Mouse (Mus musculus) embryo, embryonic 10 days (tissue): ENCODE data around the gene Tjp2.
"Not testable (repeated sequence)": the region's sequence is repeated elsewhere in the genome, so short reads cannot be mapped to it uniquely, and the experiment has no call there.

Source experiments
- DNase-seq: peaks from one replicate; pipeline ENCODE4 v3.0.0-alpha.2; 2015; ENCODE audit warnings: low spot score

Gene Tjp2

GRCm38 (mm10) chr19:24224500-24225304, at the start of gene Tjp2:
Gene Tjp2 (minus strand): TSS chr19:24225030.
- DNase-seq = peak; percentile 65

DNA sequence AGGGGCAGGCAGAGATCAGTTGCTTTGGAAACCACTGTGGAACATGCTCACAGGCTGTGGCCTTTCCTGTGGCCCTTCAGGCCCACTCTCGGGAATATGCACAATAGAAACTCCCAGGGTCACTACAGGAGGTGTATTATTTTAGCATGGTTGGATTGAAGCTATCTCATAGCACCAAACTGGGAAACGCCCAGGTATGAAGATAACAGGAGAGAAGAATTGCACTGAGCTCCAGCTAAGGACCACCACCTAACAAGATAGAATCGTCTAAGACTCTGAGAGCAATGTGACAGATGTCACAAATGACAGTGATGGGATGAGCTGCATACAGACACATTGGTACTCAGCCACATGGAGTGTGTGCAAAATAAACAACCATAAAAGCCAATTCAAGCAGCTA, 49.5 kb upstream of the Tjp2 start:
- DNase-seq = no peak

DNA sequence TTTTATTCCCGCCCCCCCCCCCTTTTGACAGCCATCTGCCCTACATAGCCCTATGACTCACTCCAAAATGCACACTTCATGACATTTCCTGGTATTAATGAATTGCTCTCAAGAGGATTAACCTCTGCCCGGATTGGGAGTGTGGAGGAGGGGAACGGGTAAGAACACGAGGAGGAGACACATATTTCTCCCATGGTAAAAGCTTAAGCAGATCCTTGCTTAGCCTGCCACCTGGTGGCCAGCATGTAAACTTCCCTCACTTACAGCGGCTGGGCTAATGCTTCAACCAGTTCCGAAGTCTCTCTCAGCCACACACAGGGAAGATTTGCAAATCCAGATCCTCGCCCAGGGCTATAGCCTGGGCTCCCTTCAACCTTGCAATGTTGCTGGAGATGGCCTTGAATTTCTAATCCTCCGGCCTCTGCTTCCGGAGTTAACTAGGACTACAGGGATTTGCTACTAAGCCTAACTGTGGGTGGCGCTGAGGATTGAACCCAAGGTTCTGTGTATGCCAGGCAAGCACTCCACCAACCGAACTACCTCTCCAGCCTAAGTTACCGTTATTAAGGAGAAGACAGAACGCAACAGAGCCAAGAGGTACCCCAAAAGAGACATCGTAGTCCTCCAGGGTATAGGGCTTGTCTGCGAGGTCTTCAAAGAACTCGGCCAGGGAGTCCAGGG, 47.1 kb upstream of the Tjp2 start:
- DNase-seq = peak; percentile 92

- DNase-seq = peak; percentile 54
Measured at GRCm38 (mm10) chr19:24271326-24271725, 46.5 kb upstream of the Tjp2 start.

DNA sequence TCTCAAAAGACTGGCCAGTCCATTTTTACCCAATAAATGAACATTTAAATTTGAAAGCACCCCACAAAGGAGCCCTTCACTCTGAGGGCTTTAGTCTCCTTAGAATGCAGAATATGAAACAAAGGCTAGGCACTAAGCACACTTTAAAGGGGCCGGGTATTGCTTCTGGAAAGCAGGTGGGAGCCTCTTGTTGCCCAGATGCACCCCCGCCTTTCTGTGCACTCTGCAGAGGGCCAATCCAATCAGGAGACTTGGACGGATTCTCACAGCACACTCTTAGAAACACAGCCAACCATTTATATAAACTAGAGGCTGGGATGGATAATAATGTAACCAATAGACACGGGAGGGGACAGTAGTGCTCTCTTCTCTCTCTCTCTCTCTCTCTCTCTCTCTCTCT, 43.7 kb upstream of the Tjp2 start:
- no peak for DNase-seq

- DNase-seq = no peak
Measured at GRCm38 (mm10) chr19:24266046-24266830, 41.4 kb upstream of the Tjp2 start.

DNA sequence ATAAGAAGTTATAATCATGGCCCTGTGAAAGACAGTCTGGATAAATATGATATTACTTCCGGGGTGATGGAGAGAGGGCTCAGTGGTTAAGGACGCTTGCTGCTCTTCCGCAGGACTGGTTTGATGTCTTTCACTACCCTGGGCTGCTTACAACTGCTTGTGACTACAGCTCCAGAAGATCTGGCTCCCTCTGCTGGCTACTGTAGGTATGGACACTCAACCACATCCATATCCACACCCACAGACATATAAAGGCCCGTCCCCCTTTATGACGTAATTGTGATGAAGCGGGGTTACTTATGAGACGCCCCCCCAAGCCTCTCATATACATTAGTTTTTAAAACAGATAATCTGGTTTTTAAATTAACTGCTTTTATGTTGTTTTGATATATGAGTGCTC, 40.2 kb upstream of the Tjp2 start:
- peak; percentile 86 for DNase-seq

GRCm38 (mm10) chr19:24262736-24263135, 37.9 kb upstream of the Tjp2 start:
- no peak for DNase-seq

- DNase-seq = no peak
Measured at GRCm38 (mm10) chr19:24259390-24260351, 34.8 kb upstream of the Tjp2 start.

- DNase-seq = no peak
Measured at GRCm38 (mm10) chr19:24258368-24258767, 33.5 kb upstream of the Tjp2 start.

DNA sequence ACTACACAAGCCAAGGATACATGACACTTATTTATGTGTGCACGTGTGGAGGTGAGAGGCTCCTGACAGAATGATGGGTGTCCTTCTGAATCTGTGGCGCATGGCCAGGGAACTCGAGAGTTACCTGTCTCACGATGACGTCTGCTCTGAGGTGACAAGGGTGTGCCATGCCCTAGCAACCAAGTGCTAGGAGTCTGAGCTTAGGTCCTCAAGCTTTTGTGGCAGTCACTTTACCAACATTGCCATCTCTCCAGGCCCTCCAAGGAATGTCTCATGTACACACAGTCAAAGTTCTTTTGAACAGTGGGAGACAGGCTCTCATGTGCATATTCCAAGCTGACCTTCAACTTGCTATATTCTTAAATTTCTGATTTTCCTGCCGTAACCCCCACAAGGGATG, 33.1 kb upstream of the Tjp2 start:
- DNase-seq = no peak

- no peak for DNase-seq
Measured at GRCm38 (mm10) chr19:24253657-24254260, 28.9 kb upstream of the Tjp2 start.

DNA sequence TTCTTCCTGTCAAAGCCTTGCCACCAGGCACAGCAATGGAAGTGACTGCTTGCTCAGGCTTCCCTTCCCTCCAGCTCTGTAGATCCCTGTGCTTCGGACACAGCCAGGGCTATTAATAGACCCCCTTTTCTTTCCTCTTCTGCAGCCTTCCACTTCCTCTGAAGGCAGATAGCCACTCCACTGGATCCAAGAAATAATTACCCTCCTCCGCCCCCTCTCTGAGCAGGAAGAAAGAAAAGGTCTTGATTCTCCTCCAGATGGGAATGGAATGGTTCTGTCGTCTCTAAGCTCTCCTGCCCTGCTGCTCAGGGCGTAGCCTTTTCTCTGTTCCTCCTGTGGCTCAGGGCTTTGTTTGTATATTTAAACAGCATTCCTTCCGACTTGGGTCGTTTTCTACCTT, 27.0 kb upstream of the Tjp2 start:
- DNase-seq = no peak

DNA sequence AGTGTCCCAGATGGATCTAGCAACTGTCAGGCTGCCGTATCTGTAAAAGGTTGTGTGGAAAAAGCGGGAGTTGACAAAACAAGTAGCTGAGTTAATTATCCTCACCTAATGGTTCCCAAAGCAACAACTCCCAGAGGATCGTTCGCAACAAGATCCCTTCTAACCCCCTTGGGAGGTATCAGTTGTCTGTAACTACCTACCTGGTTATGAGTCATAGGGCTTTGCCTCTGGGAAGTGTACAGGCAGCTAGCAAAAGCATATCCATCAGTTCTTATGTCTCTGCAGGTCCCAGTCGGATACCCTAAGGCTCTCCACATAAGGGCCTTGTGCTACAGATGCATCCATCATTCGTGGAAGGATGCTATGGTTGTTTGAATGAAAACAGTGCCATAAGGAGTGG, 18.5 kb upstream of the Tjp2 start:
- DNase-seq = no peak

DNA sequence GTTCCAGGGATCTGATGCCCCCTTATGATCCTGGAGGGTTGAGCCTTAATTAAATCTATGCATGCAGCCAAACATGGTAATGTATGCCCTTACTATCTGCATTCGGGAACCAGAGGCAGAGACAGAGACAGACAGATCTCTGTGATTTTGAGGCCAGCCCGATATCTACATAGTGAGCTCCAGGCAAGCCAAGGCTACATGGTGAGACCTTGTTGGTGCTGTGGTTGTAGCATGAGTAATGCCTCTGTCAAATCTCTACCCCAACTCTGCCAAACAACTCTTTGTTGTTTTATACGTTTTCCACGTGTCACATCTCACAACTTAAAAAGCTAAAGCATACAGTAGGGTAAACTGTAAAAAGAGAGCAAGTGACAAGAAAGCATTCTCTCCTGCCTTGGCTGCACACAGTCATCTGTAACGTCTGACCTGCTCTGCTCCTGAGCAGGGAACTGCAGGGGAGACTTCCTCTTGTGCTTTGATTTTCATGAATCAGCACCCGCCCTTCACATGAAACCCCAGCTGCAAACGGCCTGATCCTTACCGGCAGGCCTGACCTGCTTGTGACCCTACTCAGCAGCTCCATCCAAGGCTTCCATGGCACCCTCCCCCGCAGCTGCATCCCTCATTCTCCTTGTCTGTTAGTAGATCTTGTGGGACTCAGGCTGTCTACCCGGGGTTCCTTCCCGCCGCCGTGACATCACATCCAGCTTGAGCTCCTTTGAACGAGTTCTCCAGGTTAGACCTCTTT, 17.1 kb upstream of the Tjp2 start:
- peak; percentile 82 for DNase-seq

DNA sequence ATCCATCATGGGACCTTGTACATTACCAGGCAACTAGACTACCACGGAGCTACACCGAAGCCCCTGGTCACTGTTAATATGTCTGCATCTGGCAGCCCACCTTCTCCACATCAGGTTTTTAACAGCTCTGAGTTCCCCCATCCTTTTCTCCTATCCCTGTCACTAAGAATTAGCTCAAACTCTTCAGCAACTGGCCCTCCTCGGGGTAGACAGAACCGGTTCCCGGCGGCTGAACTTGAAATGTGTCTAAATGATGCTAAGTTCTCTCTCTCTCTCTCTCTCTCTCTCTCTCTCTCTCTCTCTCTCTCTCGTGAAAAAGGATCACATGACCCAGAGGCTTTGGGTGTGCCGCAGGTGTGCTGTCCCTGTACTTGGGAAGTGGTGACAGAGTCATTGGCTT, 16.4 kb upstream of the Tjp2 start:
- no peak for DNase-seq

DNA sequence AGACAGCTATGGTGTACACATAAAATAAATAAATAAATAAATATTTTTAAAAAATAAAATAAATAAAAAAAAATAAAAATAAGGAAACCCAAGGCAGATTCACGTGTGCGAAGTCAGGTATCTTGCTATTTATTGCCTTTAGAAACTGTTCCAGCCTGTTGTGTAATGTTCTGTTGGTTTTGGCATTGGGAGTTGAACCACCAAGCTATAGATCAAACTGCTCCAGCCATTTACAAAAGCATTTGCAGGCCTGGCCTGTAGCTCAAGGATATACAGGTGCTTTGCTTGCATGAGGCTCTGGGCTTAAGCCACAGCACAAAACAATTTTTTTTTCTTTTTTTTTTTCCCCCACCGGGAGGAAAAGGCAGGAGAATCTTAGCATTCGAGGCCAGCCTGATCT, 13.2 kb upstream of the Tjp2 start:
- DNase-seq = no peak

GRCm38 (mm10) chr19:24232356-24232755, 7.5 kb upstream of the Tjp2 start:
- DNase-seq = not testable (repeated sequence)

DNA sequence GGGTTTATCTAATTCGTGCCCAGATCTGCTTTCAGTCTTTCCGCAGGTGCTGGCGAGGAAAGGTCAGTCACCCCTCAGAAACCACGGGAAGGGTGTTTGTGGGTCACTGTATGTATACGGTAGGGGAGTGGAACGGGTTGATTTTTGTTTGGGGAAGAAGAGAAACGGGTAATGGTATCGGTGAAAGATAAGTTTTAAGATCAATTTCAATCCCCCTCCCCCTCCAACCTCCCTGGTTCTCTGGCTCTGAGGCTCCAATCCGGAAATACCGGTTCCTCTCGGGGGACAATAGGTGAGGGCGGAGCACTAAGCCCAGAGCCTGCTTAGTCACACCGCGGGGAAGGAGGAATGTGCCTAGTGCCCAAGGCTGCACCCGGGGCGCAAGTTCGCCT, 471 bp upstream of the Tjp2 start:
- DNase-seq = peak; percentile 77

DNA sequence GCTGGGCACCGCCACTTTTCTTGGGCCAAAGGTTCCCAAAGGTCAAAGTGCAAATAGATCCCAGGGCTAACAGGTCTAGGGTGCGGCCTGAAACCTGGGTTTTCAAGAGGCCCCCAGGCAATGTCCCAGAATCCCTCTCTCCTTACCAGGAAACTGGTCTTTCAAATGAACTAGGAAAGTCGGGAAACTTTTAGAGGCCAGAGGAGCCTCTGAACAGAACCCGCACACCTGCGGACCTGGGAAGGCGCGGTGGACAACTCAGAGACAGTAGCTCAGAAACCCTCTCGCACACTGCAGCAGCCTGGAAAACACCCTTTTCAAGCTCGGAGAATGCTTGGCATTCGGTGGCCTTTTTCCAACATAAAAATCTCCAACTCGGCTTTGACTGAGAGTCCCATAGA, 979 bp downstream of the Tjp2 start:
- peak; percentile 20 for DNase-seq

DNA sequence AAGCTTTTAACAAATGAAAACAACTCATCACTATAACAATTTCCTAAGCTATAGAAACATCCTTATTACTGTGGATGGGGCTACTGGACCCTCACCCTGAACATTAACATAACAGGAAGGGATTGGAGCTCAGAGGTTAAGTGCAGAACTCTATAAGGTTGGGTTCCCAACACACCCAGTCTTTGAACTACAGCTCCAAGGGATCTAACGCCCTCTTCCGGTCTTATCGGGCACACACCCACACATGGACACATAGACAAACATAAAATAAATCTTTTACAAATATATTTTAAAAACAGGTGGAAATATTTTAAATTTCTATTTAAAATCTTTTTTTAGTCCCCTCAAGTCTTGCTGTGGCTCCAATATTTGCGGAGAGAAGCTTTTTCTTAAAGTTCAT, 3.4 kb downstream of the Tjp2 start:
- DNase-seq = no peak
